Mouse (Mus musculus) bone marrow, adult 2 months (tissue): ENCODE results near the gene Med23. TPM values are rescaled to one million over a fixed set of nuclear protein-coding genes. Genes with fewer than 3 reads are reported as not detected.

Experiments
- H3K27ac ChIP-seq: fragments of 200-500 bp; 2 replicates; pipeline ENCODE4 v1.5.1; 2012; ENCODE audit warnings: low read depth, mild to moderate bottlenecking, control low read depth, inconsistent platforms, low read length; ENCODE audit not compliant: control insufficient read depth, poor library complexity, insufficient read depth
- H3K4me1 ChIP-seq: fragments of 200-500 bp; 2 replicates; pipeline ENCODE4 v1.6.1; 2011; ENCODE audit warnings: low read length; ENCODE audit not compliant: control insufficient read depth, insufficient read depth
- H3K4me3 ChIP-seq: fragments of 200-500 bp; replicated peaks from 2 replicates; pipeline ENCODE3; 2011; ENCODE audit warnings: mild to moderate bottlenecking, low read depth, low read length, control low read depth; ENCODE audit not compliant: control insufficient read depth
- CTCF ChIP-seq: fragments of 200-500 bp; IDR thresholded peaks from 2 replicates; pipeline ENCODE4 v1.5.1; 2011; ENCODE audit warnings: low read length, control low read depth; ENCODE audit not compliant: control insufficient read depth, insufficient read depth
- POLR2A ChIP-seq: fragments of 200-500 bp; IDR thresholded peaks from 2 replicates; pipeline ENCODE4 v1.6.1; 2011; ENCODE audit warnings: low read depth, mild to moderate bottlenecking, control low read depth, low read length, borderline replicate concordance; ENCODE audit not compliant: control insufficient read depth
- WGBS: fragments of 180-500 bp; shearing (Covaris S2); methylation state at CpG from one replicate; pipeline ENCODE4 v1.1.7; 2018; 5-methylcytosine and 5-hydroxymethylcytosine counted together
- polyA plus RNA-seq: library from polyadenylated mRNA; stranded (reverse); fragments of >200 nt; gene quantifications from 2 replicates; pipeline ENCODE4 v1.2.4, GENCODE M21; 2011; ENCODE audit warnings: low replicate concordance; ENCODE audit not compliant: missing spikeins, insufficient read depth, insufficient read length

The Med23 gene
- polyA plus RNA-seq, 1 experiment = 8.7 TPM

GRCm38 (mm10) chr10:24959043-24959916, 89.5 kb downstream of the Med23 start:
- Histone ChIP-seq H3K27ac (no peak overlapping the region), H3K4me1 (no peaks in the 10 kb centered on the region), H3K4me3 (no peak overlapping the region)
- 69% methylated on average over 15 of the region's 15 CpGs for WGBS
- TF ChIP-seq CTCF = no peak

GRCm38 (mm10) chr10:24961112-24961511, 91.3 kb downstream of the Med23 start:
- H3K4me3 ChIP-seq = no peak overlapping the region
- H3K27ac ChIP-seq = no peak overlapping the region
- TF ChIP-seq CTCF = no peak
- TF ChIP-seq POLR2A = no peak
- WGBS = 47% methylated on average over 2 of the region's 2 CpGs
- no peaks in the 10 kb centered on the region for H3K4me1 ChIP-seq

GRCm38 (mm10) chr10:24961889-24962288, 92.1 kb downstream of the Med23 start:
- no peak for TF ChIP-seq CTCF
- TF ChIP-seq POLR2A = no peak
- H3K27ac ChIP-seq = no peak overlapping the region
- WGBS = 71% methylated on average over 2 of the region's 2 CpGs
- no peak overlapping the region for H3K4me3 ChIP-seq
- no peaks in the 10 kb centered on the region for H3K4me1 ChIP-seq

Other genes starting within 250 kb of the Med23 start
- gene Enpp1, start 157.8 kb upstream of the Med23 start, polyA plus RNA-seq = 2.4 and 4.8 TPM in 2 replicates
- 2.9 and 4.3 TPM in 2 replicates for gene Enpp3, start 27.2 kb upstream of the Med23 start, polyA plus RNA-seq
- gene Arg1, start 57.5 kb downstream of the Med23 start, polyA plus RNA-seq = 4.2 and 5.8 TPM in 2 replicates